Mouse (Mus musculus): ENCODE results near the gene Zmiz1.

Zmiz1 gene

GRCm38 (mm10) chr14:25646161-25646621 lies 187.2 kb downstream of the Zmiz1 start:
- peak; percentile 74 for DNase-seq (ENCODE audit: low read depth)

- DNase-seq (ENCODE audit: low read depth): no peak
Measured at GRCm38 (mm10) chr14:25651131-25651530, 192.1 kb downstream of the Zmiz1 start.

GRCm38 (mm10) chr14:25651905-25652304 lies 192.9 kb downstream of the Zmiz1 start:
- DNase-seq (ENCODE audit: low read depth): no peak

- DNase-seq (ENCODE audit: low read depth): no peak
Measured at GRCm38 (mm10) chr14:25654401-25655197, 195.6 kb downstream of the Zmiz1 start.

GRCm38 (mm10) chr14:25660661-25661060 lies 201.7 kb downstream of the Zmiz1 start:
- DNase-seq (ENCODE audit: low read depth): no peak

GRCm38 (mm10) chr14:25661185-25661920 lies 202.4 kb downstream of the Zmiz1 start:
- DNase-seq (ENCODE audit: low read depth): no peak

GRCm38 (mm10) chr14:25663649-25664309 lies 204.8 kb downstream of the Zmiz1 start:
- no peak for DNase-seq (ENCODE audit: low read depth)

- no peak for DNase-seq (ENCODE audit: low read depth)
Measured at GRCm38 (mm10) chr14:25664310-25664695, 205.3 kb downstream of the Zmiz1 start.

GRCm38 (mm10) chr14:25665314-25665970 lies 206.5 kb downstream of the Zmiz1 start:
- DNase-seq (ENCODE audit: low read depth): no peak

- DNase-seq (ENCODE audit: low read depth): peak; percentile 51
Measured at GRCm38 (mm10) chr14:25666668-25667376, 207.8 kb downstream of the Zmiz1 start.

GRCm38 (mm10) chr14:25667587-25667986 lies 208.6 kb downstream of the Zmiz1 start:
- peak; percentile 8 for DNase-seq (ENCODE audit: low read depth)

- DNase-seq (ENCODE audit: low read depth): no peak
Measured at GRCm38 (mm10) chr14:25679625-25680024, 220.6 kb downstream of the Zmiz1 start.

- DNase-seq (ENCODE audit: low read depth): no peak
Measured at GRCm38 (mm10) chr14:25682020-25682419, 223.0 kb downstream of the Zmiz1 start.

GRCm38 (mm10) chr14:25686216-25686945 lies 227.4 kb downstream of the Zmiz1 start:
- no peak for DNase-seq (ENCODE audit: low read depth)

- no peak for DNase-seq (ENCODE audit: low read depth)
Measured at GRCm38 (mm10) chr14:25686983-25687901, 228.3 kb downstream of the Zmiz1 start.

- DNase-seq (ENCODE audit: low read depth): no peak
Measured at GRCm38 (mm10) chr14:25693271-25693887, 234.4 kb downstream of the Zmiz1 start.

GRCm38 (mm10) chr14:25693888-25694568 lies 235.0 kb downstream of the Zmiz1 start, which contains the start of gene Ppif:
TSS of gene Ppif (plus strand) at chr14:25694154.
- DNase-seq (ENCODE audit: low read depth): peak; percentile 94

- no peak for DNase-seq (ENCODE audit: low read depth)
Measured at GRCm38 (mm10) chr14:25694569-25694897, 235.5 kb downstream of the Zmiz1 start.

GRCm38 (mm10) chr14:25695059-25695458 lies 236.1 kb downstream of the Zmiz1 start:
- peak; percentile 95 for DNase-seq (ENCODE audit: low read depth)

Data from 416B (cell line).